Mouse (Mus musculus) cerebral cortex, adult 2 months (tissue): Measurements from ENCODE around the gene Gm48552.

Experiments used
- WGBS: fragments of 180-500 bp; shearing (Covaris S2); methylation state at CpG from one replicate; pipeline ENCODE4 v1.1.7; 2018; 5-methylcytosine and 5-hydroxymethylcytosine counted together

The Gm48552 gene

GRCm38 (mm10) chr10:81431526-81432168 lies 42.8 kb downstream of the Gm48552 start:
- WGBS, result 18% methylated on average over 15 of the region's 15 CpGs

DNA sequence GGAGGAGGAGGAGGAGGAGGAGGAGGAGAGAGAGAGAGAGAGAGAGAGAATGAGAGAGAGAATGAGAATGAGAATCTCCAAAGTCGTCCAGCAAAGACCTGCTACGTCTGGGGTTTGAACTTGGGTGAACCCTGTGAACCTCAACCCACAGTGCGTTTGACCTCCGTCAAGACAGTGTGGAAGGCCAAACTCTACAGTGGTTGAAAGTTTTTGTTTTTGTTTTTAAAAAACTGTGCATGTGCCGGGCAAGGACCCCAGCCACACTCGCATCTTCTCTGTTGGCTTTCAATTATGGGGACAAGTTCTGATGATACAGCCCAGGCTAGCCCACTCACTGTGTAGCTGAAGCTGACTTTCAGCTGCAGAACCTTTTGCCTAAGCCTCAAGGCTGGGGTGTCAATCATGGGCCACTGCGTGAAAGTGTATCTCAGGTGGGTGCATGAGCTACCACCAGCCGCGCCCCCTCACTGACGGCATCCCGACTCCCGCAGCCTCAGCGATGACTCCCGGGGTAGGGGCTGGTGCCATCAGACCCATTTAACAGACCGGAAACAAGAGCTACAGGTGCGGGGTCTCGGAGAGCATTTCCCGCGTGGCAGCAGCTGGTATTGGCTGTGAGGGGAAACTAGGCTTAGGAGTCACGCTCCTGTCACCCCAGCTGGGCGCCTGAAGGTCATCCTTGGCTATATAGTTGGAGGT lies 43.5 kb downstream of the Gm48552 start:
- WGBS, result 50% methylated on average over 21 of the region's 21 CpGs

DNA sequence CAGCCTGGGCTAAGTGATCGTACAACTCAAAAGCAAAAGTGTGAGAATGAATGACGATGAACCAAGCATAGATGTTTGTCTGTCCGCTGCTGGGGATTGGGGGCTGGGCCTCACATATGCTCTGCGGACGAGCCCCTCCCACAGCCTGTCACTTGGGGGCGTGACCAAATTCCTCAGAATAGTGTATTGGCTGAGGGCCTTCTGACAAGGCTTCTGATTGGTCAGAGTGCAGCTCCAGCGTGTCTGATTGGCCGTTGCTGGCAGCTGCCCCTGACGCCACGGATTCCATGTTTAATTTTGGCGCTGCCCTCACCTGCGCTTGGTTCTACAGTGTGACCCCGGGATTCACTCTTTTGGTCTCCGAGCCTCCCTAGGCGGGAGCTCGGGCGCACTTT lies 44.1 kb downstream of the Gm48552 start:
- WGBS, result under 1% methylated on average over 17 of the region's 17 CpGs

GRCm38 (mm10) chr10:81433541-81434289 lies 44.9 kb downstream of the Gm48552 start:
- WGBS, result 59% methylated on average over 26 of the region's 26 CpGs

- WGBS, result 58% methylated on average over 15 of the region's 15 CpGs
These were observed 45.8 kb downstream of the Gm48552 start for GRCm38 (mm10) chr10:81434361-81435263.

DNA sequence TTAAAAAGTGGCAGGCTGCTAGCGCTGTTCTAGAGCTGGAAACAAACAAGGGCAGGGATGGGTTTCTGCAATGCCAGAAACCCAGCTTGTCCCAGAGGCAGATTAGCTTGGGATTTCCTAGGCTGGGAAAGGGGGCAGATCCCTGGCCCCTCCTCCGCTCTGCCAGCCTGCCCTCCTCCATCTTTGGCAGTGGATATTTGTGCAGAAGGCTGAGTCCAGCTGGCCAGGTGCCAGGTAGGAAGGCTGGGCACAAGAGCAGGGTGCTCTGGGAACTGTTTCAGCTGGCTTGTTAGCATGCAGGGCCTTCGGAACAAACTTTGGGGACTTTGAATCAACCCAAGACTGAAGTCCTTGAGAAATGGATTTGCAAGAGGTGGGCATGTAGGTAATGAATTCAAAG lies 46.6 kb downstream of the Gm48552 start:
- WGBS, result 46% methylated on average over 3 of the region's 3 CpGs
